Mouse (Mus musculus): ENCODE results near the gene Olfr1342. TPM values are rescaled to one million over a fixed set of nuclear protein-coding genes. Genes with fewer than 3 reads are reported as not detected.

Gene Olfr1342
- polyA plus RNA-seq (2017; shearing (Covaris generic)): not detected

GRCm38 (mm10) chr4:118692412-118692973, at the start of gene Olfr1342:
Olfr1342 (minus strand) TSS chr4:118692756.

DNA sequence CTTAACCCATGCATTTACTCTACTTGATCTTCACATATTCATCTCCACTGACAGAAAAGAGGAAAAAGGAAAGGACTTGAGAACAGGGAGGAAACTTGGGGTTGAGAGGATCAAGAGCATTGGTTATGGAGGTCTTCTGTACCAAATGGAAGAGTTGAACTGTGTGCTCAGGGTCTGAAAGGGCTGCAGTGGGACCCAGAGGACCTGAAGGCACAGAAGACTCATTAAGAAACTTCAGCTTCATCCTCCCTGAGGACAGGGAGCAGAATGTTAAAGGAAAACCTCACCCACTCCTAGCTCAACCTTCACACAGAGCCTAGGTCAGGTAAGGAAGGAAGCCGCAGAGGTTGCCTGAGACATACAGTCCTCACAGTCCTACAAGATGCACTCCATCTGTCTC, 39.3 kb upstream of the Olfr1342 start, which contains the start of gene Olfr1339:
Gene Olfr1339, plus strand, starts transcription at position 301 of the 400 bp plus-strand sequence.

GRCm38 (mm10) chr4:118719838-118720237, 27.3 kb upstream of the Olfr1342 start, which contains the start of gene Olfr1340:
Olfr1340 (plus strand) TSS chr4:118720138.

DNA sequence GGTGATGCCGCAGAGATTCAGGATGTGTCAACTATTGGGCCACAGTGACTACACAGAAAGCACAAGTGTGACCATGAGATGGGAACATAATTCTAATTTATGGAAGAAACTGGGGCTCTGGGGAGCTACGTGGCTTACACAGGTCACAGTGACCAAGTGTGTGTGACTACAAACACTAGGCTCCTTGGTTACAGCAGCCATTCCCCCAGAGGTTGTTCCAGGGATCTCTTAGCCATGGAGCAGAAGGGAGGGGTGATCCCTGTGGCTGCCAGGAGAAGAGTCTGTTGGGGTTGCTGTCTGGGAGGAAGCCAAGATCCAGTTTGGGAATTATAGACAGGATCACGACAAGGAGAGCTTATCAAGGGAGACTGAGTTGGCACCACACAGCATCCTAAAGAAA, 10.7 kb upstream of the Olfr1342 start, which contains the start of gene Olfr1341:
Gene Olfr1341, plus strand, starts transcription at position 301 of the 400 bp plus-strand sequence.

GRCm38 (mm10) chr4:118658652-118659051, 33.9 kb downstream of the Olfr1342 start, which contains the start of gene Olfr62:
Olfr62 (plus strand) TSS chr4:118658952.

Other genes with a start within 250 kb of the Olfr1342 start
- not detected for gene Mpl, start 235.2 kb downstream of the Olfr1342 start, polyA plus RNA-seq (2017; shearing (Covaris generic))
- gene Tie1, start 202.7 kb downstream of the Olfr1342 start, polyA plus RNA-seq (2017; shearing (Covaris generic)): not detected
- not detected for gene 2610528J11Rik, start 165.8 kb downstream of the Olfr1342 start, polyA plus RNA-seq (2017; shearing (Covaris generic))
- gene Tmem125, start 148.7 kb downstream of the Olfr1342 start, polyA plus RNA-seq (2017; shearing (Covaris generic)): not detected
- gene Cfap57, start 72.0 kb downstream of the Olfr1342 start, polyA plus RNA-seq (2017; shearing (Covaris generic)): not detected
- 183 TPM for gene Ebna1bp2, start 72.0 kb downstream of the Olfr1342 start, polyA plus RNA-seq (2017; shearing (Covaris generic))
- gene Olfr62, start 33.8 kb downstream of the Olfr1342 start, polyA plus RNA-seq (2017; shearing (Covaris generic)): not detected
- gene Olfr1341, start 10.8 kb upstream of the Olfr1342 start, polyA plus RNA-seq (2017; shearing (Covaris generic)): not detected
- gene Olfr1340, start 27.4 kb upstream of the Olfr1342 start, polyA plus RNA-seq (2017; shearing (Covaris generic)): not detected
- gene Olfr1339, start 39.4 kb upstream of the Olfr1342 start, polyA plus RNA-seq (2017; shearing (Covaris generic)): not detected
- gene Olfr1338, start 66.0 kb upstream of the Olfr1342 start, polyA plus RNA-seq (2017; shearing (Covaris generic)): not detected
- not detected for gene Olfr1337, start 89.8 kb upstream of the Olfr1342 start, polyA plus RNA-seq (2017; shearing (Covaris generic))
- not detected for gene Olfr1335, start 117.2 kb upstream of the Olfr1342 start, polyA plus RNA-seq (2017; shearing (Covaris generic))
- not detected for gene Olfr1333, start 143.5 kb upstream of the Olfr1342 start, polyA plus RNA-seq (2017; shearing (Covaris generic))
- not detected for gene Olfr1331, start 171.9 kb upstream of the Olfr1342 start, polyA plus RNA-seq (2017; shearing (Covaris generic))
- 0.06 TPM for gene Olfr1330, start 195.8 kb upstream of the Olfr1342 start, polyA plus RNA-seq (2017; shearing (Covaris generic))
- not detected for gene Olfr1329, start 224.7 kb upstream of the Olfr1342 start, polyA plus RNA-seq (2017; shearing (Covaris generic))
- gene Olfr1328, start 245.9 kb upstream of the Olfr1342 start, polyA plus RNA-seq (2017; shearing (Covaris generic)): not detected